Mouse (Mus musculus): ENCODE results near the gene Epb41.

Epb41 gene

DNA sequence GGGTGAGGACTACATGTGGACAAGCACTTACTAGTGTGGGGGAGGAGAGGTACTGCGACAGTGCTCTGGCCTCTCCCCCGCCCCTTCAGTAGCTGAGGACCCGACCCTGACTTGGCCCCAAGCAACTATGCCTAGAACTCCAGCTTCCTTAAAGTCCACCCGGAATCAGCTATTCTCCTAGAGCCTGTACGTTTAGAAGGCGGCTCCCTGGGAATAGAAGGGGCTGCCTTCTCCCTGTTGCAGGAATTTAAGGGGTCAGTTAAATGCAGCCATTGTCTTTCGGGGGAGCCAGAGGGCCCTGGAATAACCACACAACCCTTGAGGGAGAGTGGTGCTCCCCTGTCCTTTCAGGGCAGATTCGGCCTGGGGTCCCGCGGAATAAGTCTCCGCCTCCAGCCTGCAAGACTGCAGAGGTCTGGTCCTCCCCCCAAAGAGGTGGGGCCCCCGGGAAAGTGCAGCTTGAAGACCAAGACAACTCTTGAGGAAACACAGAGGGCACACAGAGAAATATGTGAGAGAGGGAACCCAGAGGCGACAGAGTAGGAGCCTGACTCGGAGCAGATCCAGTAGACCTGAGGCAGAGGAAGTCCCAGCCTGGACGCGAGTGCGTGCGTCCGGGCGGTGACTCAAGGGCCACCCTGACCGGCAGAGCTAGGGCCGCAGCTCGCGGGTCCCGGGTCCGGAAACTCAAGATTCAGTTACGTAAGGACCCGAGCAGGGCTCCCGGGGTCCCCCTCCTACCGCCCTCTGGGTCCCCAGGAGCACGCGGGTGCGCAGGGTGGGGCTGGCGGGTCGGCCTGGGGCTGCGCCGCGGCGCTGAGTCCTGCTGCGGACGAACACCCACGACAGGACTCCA is 816 bp downstream of the Epb41 start, which contains the start of gene Gm10300:
Gene Gm10300 (plus strand): TSS at position 621 of the 856 bp plus-strand sequence.
- WGBS, result 3% methylated on average over 42 of the region's 42 CpGs

DNA sequence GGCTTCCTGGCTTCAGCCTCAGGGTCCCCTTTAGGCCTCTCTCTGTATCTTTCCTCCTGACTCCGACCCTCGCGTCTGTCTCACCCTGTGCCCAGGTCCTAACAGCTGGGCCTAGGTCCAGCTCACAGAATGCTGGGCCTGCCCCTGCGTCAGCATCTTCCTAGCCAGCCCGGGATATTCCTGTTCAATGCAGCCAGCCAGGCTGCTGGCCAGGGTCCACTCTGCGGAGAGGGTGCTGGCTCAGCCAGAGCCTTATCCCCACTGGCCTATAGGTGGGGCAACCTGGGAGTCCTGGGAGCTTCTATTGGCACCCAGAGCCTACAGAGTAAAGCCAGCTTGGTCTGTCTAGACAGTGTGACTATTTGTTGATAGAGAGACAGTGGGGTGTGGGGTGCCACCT is 2.2 kb downstream of the Epb41 start:
- 86% methylated on average over 6 of the region's 6 CpGs for WGBS

DNA sequence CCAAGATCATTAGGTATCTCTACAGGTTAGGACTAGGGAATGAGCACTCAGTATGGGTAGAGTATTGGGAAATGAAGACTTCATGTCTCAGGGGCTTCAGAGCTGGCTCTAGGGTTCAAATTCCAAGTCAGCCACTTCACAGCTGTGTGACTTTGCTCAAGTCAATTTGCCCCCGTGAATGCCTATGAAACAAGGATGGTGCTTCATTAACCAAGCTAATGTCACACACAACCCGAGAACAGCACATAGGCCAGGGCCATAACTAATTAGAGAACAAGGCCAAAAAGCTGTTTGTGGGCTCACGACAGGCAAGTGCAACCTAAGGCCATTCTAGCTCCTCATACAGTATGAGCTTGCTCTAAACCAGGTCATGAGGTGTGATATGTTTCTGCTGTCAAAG is 3.0 kb downstream of the Epb41 start:
- WGBS, result 95% methylated on average over 3 of the region's 3 CpGs

DNA sequence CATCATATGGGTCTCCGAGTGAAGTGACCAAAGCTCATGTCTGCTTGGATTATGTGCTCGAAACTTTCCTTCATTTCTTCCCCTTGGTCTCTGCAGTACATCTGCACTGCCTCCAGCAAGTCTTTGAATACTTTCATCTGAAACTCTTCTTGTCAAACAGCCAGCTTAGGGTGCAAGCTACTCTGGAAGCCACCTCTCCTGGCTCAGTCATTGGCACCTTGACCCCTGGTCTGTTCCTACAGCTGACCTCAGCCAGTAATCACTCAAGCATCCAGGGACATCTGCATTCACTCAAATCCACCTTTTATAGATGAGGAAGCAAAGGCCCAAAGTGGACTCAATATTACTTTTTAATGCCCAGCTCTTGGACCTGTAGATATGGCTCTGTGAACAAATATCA is 3.4 kb downstream of the Epb41 start:
- WGBS, result 97% methylated on average over 2 of the region's 2 CpGs

DNA sequence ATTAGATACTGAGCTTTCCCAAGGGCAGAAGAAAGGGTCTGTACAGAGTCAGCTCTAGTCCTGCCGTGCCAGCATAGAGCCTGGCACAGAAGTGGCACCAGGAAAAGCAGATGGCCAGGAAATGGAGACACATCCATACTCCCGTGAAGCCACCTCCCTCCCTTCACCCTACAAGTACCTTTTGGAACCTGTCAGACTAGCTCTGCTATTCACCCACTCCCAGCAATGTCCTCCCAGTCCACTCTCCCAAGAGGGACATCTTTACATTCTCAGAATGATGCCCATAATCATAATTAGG is 7.2 kb downstream of the Epb41 start:
- 58% methylated on average over 2 of the region's 2 CpGs for WGBS

DNA sequence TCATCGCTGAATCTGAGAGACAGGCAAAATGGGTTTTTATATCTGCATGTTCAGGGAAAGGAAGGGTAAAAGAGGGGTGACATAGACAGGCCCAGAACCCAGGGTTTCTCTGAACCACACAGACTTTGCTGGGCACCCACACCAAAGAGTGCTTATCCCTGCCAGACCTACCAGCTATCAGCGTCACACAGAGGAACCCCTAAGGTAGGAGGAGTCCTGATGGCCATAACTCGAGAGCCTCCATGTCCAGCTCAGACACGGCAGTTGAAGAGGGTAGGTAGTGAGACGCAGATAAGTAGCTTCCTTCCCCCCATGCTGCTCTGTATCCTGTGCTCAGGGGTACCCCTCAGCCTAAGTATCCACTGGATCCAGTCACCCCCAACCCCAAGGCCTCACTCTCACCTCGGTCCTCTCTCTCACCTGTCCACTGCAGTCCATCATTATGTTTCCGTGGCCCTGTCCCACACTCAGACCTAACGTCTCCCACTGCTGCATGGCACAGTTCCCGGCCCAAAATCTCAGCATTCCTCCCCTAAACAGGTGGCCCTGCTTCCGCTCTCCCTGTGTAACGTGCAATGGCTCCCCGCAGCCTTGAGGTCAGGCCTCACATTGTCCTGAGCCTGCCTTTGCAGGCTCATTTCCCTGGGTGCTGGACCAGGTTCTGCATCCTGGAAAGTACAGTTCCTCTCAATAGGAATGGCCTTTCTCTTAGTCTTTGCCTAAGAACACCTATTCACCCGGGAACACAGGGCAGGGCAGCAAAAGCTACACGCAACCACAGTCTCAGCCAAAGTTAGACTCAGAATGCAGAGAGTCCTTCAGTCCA is 7.8 kb downstream of the Epb41 start:
- 91% methylated on average over 14 of the region's 14 CpGs for WGBS

DNA sequence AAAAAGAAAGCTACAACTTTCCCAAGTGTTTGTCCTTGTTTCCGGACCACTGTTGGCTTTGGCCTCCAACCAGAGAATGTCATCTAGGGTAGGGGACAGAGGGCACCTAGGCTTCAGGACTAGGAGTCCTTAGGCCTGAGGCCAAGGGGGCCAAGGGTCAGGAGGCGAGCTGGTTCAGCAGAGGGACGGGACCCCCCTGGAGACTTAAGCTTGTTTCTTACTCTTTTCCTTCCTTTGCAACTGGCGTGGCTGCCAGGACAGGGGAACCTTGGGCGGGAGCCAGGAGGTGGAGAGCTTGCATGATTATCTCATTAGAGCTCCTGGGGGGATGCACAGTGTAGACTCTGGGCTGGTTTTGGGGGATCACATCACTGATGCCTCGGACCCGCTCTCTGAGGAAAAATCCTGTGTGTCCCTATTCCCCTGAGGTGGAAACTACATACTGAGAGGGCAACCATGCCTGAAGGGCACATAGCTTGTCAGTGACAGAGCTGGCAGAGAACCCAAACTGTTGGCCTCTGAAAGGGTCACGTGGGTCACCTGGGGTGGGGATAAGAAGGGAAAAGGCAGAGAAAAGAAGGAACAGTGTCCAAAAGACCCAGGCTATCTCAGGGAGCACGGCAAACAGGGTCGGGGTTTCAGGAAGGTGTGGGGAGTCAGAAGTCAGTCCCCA is 8.9 kb downstream of the Epb41 start:
- WGBS, result 60% methylated on average over 10 of the region's 10 CpGs

DNA sequence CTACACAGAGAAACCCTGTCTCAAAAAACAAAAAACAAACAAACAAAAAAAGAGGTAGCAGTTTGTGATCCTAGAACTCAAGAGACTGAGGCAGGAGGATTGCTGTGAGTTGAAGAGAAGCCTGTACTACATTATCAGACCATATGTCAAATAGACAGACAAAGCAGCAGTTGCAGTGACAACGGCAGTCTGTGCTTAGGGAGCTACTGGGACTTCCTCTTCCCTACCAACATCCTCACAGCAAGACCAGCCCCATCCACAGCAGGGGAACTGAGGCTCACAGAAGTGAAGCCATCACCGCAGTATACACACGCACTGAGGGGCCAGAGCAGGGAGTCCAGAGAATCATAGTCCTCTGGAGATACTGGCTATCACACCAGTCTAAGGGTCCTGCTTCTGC is 9.5 kb downstream of the Epb41 start:
- 87% methylated on average over 3 of the region's 3 CpGs for WGBS

DNA sequence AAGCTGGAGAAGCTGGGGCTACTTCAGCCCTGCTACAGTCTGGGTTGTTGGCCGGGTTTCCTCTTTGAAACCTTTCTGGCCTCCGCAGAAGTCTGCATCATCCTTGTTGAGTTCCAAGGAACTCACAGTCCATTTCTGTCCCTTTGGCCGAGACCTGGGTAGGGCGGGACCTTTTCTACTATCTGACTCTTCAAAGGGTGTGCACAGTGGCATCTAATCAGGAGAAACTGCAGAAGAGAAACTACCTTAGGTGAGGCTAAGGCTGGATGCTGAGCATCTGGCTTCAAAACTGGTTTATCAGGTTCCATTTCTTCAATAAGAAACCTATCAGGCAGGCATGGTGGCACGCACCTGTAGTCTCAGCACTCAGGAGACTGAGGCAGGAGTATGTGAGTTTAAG is 10.6 kb downstream of the Epb41 start:
- 96% methylated on average over 5 of the region's 5 CpGs for WGBS

DNA sequence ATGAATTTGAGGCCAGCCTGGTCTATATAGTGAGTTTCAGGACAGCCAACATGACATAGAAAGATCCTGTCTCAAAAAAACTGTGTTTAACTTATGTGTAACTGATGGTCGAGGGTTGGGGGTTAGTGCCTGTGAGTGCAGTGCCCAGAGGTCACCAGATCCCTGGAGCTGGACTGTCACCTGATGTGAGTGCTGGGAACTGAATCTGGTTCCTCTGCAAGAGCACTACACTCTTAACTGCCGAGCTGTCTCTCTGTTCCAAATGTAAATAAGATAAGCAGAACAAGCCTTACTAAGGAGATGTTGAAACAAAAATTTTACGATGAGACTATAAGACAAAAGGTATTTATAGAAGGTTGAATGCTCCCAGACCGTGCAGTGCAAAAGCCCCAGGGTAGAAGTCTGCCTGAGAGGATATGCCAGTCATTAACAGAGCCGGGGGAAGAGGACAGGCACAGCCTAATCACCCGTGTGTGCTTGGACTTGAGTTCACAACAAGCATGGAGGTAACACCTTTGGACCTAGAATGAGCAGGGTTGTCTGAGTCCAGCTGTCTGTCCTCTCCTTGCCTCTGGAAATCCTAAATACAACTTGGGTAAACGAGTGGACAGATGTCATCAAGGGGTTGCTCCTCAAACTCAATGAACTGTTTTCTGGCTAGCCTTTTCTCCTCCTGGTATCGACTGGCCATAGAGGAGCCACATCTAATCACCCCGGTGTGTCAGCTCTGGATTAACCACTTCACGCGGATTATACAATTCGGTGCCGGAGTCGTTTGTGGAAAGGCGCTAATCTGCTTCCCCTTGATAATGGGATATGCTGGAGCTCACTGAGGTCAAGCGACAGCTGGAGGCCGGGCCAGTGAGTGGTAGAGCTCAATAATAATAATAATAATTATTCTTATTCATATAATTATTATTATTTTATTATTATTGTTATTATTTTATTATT is 11.9 kb downstream of the Epb41 start:
- 80% methylated on average over 17 of the region's 17 CpGs for WGBS

DNA sequence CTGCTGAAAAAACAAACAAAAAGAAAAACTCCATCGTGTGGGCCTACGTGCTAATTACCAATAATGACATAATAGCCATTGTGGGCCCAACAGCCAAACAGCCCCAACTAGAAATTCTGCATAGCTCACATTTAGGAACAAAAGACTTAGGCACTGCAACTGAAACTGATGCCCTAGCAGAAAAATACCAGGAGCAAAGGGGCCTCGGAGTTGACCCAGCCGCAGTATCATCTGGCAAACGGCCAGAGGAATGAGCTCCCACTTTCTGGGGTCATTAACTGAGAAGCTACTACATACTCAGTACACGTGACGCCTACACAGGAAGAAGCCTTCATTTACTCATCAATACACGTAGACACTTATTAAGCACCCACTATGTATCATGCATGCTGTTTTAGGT is 12.8 kb downstream of the Epb41 start:
- 73% methylated on average over 8 of the region's 8 CpGs for WGBS

DNA sequence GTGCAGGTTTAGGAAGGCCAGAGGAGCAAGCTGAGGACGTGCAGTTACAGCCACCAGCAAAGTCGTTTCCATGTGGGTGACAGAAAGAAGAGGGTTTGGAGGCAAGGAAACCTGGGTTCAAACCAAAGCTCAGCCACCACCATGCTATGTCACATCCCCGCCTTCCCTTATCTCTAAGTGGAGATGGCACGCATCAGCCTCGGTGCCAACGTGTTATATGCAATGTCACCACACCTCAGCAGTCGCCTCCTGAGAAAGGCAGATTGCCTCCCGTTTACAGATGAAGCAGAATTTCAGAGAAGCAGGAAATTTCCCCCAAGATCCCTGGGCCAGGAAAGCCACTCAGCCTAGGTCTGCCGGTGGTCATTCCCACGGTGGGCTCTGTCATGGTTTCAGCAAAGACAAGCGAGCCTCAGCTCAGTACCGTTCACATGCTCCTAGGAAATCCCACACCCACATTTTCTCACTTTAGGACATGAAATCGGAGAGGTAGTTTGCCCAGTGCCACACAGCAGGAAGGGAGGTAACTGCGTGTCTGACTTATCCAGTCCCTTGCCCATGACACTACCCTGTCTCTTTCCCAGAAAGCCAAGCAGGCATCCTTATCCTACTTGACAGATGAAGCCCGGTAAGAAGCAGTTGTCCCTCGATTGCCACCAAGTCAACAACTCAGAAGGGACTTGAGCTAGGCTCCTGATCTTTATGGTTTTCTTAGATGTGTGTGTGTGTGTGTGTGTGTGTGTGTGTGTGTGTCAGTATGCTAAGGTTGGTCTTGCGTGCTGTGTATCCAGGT is 14.9 kb downstream of the Epb41 start:
- WGBS, result 80% methylated on average over 17 of the region's 17 CpGs

DNA sequence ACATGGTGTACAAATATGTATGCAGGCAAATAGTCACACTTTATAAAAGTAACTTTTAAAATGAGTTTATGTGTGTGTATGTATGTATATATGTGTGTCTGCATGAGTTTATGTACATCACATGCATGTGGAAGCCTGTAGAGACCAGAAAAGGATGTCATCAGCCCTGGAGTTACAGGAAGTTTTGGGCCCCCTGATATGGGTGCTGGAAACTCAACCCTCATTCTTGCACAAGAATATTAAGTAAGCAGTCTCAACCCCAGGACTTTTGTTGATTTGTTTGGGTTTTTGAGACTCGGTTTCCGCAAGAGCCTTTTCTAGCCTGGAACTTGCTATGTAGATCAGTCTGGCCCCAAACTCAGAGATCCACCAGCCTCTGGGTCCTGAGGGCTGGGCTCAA is 15.6 kb downstream of the Epb41 start:
- WGBS, result 97% methylated on average over 2 of the region's 2 CpGs

DNA sequence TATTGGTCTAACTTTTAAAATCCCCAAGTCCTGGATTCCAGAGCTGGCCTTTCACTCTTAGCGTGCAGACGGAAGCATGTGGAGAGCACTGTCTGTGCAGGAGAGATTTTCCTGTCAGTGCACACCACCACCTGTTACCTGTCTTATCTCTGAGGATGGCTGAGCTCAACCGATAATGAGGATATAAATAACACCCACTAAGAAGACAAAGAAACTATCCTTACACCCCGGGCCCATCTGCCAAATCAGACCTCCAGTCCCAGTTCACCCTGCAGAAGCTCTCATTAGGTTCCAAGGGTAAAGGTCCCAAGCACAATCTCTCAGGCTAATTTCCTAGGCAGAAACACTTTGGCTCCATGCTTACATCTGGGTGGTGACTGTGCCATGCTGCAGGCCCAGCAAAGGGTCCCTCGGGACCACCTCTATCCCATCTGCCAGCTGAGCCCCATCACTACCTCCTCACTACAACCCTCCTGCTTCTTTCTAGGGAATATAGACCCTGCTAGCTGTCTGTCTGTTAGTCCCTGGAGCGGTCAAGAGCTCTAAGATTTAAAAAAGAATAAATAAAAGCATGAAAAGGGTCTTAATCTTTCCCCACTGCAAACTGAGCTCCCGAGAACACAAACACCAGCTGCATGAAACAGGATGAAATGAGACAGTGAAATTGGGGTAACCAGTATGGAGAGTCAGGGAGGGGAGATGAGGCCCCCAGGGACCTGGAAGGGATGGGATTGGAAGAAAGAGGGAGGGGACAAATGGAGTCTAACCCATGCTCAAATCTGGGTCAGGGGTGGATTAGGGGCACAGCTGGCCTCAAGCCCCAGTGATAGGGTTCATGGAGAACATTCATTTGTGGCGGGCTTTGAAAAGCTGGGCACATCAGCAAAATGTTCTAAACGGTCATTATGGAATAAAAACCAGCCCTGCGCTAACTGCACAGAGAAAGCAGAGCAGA is 23.5 kb downstream of the Epb41 start:
- 89% methylated on average over 10 of the region's 10 CpGs for WGBS

DNA sequence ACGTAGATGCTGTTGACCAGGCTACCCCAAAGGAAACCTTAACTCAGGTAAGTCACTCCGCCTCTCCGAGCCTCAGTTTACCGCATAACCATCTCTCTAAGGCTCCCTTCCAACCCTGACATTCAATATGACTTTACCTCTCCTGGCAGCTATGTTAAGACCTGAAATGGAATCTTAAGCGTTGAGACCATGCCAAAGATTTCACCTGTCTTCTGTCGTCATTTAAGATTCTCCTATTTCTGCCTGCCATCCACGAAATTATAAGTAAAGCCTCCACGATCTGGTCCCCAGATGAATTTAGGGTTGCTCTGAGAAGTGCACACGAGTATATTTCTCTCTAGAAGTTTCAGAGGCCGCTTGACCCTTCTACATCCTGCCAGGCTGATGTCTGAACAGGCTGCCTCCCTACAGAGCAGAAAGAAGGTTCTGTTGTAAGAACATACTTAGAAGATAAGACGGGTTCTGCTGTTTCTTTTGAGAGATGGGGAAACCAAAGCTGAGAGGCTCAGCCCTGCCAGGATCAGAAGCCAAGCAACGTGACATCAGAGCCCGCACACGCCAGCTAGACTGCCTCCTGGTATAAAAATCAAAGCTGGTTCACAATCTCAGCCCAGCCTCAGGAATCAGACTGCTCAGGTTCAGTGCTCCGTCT is 25.4 kb downstream of the Epb41 start:
- WGBS, result 11% methylated on average over 14 of the region's 15 CpGs

DNA sequence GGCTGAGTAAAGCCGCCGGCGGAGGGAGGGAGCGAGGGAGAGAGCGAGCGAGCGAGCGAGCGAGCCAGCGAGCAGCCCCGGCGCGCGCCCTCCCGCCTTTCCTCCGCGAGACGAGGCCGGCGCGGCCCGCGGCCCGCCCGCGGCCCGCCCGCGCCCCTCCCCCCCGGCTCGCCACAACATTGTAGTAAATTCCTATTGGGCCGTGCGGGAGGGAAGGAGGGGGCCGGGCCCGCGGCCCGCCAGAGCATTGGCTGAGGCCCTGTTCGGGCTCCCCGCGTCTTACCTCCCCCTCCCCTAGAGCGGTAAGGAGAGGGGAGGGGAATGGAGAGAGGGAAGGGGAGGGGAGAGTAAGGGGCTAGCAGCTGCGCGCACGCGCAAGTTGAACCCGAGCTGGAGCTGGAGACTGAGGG is 26.1 kb downstream of the Epb41 start:
- WGBS, result 2% methylated on average over 41 of the region's 46 CpGs

DNA sequence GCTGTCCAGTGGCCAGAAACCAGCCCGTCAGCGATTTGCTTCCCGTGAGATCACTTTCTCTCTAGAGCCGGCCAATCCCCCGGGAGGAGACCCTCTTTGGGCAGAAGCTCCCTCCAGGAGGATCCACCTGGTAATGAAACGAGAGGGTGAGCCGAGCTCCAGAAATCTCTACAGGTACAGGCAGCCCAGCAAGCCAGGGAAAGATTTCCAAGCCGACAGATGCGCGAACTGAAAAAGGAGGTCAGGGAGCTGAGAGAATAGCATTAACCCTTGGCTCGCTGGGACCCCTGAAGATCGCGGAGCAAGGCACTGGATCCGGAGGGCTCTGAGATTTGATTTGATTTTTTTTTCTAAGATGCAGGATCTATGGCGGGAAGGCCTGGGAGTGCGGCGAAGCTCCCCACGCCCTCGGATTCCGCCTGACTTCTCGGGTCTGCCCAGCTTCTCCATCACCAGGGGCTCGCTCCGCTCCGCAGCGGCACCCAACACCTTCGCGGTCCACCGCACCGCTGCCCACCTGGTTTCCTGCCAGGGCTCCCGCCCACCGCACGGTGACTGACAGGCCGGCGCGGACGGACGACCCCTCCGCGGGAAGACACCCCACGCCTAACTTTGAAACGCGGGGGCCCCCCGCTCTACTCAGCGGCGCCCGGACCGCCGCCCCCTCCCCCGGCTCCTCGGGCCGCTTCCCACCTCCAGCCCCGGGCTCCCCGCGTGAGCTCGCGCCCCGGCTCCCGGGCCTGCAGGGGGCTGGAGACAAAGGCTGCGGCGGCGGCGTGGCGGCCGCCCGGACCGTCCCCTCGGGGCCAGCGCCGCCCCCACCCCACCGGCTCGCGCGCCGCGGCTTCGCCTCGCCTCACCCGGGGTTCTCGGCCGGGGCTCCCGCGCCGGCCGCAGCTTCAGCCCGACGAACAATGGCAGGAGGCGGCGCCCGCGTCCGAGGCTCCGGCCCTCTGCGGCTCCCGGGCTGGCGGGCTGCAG is 26.8 kb downstream of the Epb41 start:
- WGBS, result under 1% methylated on average over 93 of the region's 95 CpGs

DNA sequence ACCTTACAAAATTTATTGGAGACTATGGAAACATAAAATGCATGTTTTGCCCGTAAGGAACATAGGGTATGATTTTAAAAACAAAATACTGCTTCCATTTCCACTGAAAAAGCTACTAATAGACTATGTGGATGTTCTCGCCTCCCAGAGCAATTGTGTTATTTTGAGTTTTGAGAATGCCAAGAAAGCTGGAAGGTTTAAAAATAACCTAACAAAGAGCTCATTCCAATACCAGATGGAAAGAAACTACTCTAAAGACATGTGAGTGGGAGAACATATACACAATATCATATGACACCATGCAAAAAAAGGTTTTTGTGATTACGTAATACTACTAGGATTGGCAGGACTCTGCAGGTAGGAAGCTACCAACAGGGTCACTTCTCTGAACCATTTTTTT is 31.4 kb downstream of the Epb41 start:
- WGBS, result 49% methylated on average over 3 of the region's 3 CpGs

Data from cerebral cortex, adult 2 months (tissue).